Mouse (Mus musculus): Measurements from ENCODE around the gene Ccdc82.

- TF ChIP-seq CTCF (IDR thresholded peaks at IDR 0.05; ENCODE audit: borderline replicate concordance, extremely low read depth, insufficient read depth, insufficient read length) (no peak), POLR2A (IDR thresholded peaks at IDR 0.05; ENCODE audit: borderline replicate concordance, extremely low read depth, insufficient read depth, insufficient read length, poor library complexity, severe bottlenecking) (no peak)
Measured at GRCm38 (mm10) chr9:13287482-13287881, 40.7 kb downstream of the Ccdc82 start.
